Mouse (Mus musculus): Measurements from ENCODE around the gene Itgb3.

GRCm38 (mm10) chr11:104611579-104612151, 3.9 kb downstream of the Itgb3 start:
- TF ChIP-seq CTCF (IDR thresholded peaks at IDR 0.05; ENCODE audit: low read depth, low read length) (no peak), POLR2A (IDR thresholded peaks at IDR 0.05; ENCODE audit: borderline replicate concordance, low read depth, low read length) (no peak)

All from bone marrow macrophage, adult 2 months (primary cell).